Mouse (Mus musculus) kidney, adult 2 months (tissue): ENCODE data around the gene Nrxn3.

Experiments
- CTCF ChIP-seq: fragments of 200-500 bp; conservative IDR thresholded peaks from 2 replicates; pipeline ENCODE4 v1.5.1; 2011; ENCODE audit warnings: low read depth, mild to moderate bottlenecking, control low read depth, low read length, moderate library complexity, mixed read lengths; ENCODE audit not compliant: insufficient read depth, insufficient read length
- POLR2A ChIP-seq: fragments of 200-500 bp; IDR thresholded peaks from one replicate; pipeline ENCODE4 v1.6.1; 2011; ENCODE audit warnings: low read depth, low read length, control low read depth

DNA sequence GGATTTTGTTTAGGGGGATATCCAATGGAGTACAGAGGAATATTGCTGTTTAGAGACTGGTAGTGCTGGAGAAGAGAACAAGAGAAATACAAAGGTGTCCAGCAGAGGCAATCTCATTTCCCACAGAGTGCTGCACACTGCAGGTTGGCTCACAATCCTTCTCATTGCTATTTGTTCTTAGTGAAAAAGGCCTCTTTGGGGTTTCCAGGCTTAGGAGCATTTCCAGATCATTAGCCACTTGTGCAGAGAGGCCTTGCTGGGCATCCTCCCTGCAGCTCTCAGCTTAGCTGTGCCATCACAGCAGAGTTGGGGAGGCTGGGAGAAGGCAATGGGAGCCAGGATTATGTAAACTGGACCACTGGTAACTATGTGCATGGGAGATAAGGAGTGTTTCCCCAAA lies 1260.7 kb downstream of the Nrxn3 start:
- TF ChIP-seq CTCF (no peak), POLR2A (no peak)
